Mouse (Mus musculus): ENCODE measurements around the gene Dok1. TPM values are rescaled to one million over a fixed set of nuclear protein-coding genes. Genes with fewer than 3 reads are reported as not detected.
A peak's percentile ranks its signal among the peaks of the same experiment; 100 is the strongest.

Dok1 gene
- polyA plus RNA-seq, 1 experiment from 2014 or later, result 22.2 TPM

DNA sequence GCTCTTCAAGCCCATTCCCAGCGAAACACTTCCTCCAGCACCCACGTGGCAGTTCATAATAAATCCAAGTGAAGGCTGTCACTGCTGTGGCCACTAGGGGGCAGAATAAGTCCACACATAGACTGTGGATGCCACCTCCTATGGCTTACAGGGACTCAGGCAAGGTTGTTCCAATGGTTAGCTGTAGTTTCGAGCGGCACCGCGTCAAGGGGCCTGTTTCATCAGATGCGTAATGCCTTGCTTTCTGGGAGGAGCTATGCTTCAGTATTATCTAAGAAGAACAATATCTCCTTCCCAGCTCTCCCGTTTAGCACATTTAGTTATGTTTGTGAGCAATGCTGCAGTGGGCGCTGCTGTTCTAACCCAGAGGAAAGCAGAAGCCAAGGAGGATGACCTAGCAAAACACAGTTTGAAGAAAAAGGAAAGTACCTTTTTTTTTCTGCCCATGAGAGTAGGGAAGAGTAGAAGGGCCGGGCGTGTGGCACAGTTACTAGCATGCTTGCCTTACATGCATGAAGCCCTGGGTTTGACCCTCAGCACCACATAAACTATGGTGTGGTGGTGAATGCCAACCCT, 36.4 kb downstream of the Dok1 start:
- H3K4me3 ChIP-seq, result peak overlapping the region; percentile 29
- H3K4me2 ChIP-seq, result peak overlapping the region; percentile 59
- peak; percentile 95 for ATAC-seq
- peak overlapping the region; percentile 94 for H3K27ac ChIP-seq
- H3K9me3 ChIP-seq (replicated peaks), result no peaks in the 10 kb centered on the region
- peaks cover 4% of the 10 kb centered on the region for H3K27me3 ChIP-seq (replicated peaks)
- WGBS (ENCODE audit: insufficient replicate concordance), result 2% methylated on average over 11 of the region's 11 CpGs
- no peaks in the 10 kb centered on the region for H3K36me3 ChIP-seq
- H3K4me1 ChIP-seq, result peaks cover 28% of the 10 kb centered on the region
- H3K9ac ChIP-seq, result peak overlapping the region; percentile 60

DNA sequence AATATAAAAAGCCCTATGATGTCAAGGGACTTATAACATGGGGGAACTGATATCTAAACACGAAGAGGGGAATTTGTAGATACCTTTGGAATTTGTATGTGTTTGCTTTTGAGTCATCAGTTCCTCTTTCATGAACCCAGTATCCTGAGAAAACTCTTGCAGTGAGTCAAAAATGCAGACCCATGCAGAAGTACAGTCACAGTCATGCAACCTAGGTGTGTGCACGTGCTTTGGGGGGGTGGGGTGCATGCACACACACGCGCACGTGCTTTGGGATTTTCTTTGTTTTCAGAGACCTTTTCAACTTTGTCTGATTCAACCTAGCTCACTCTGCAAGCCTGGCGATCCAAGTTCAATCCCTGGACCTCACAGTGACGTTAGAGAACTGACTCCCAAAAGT, 38.9 kb downstream of the Dok1 start:
- no peak for ATAC-seq
- Histone ChIP-seq H3K36me3 (no peaks in the 10 kb centered on the region), H3K4me2 (no peak overlapping the region), H3K9me3 (replicated peaks) (no peaks in the 10 kb centered on the region), H3K27me3 (replicated peaks) (peaks cover 4% of the 10 kb centered on the region), H3K9ac (no peak overlapping the region), H3K4me3 (no peak overlapping the region), H3K4me1 (peaks cover 28% of the 10 kb centered on the region), H3K27ac (no peak overlapping the region)
- 70% methylated on average over 7 of the region's 7 CpGs for WGBS (ENCODE audit: insufficient replicate concordance)

- H3K4me2 ChIP-seq, result no peak overlapping the region
- H3K27ac ChIP-seq, result no peak overlapping the region
- no peaks in the 10 kb centered on the region for H3K36me3 ChIP-seq
- ATAC-seq, result no peak
- H3K4me3 ChIP-seq, result no peak overlapping the region
- peaks cover 23% of the 10 kb centered on the region for H3K4me1 ChIP-seq
- H3K9ac ChIP-seq, result no peak overlapping the region
- WGBS (ENCODE audit: insufficient replicate concordance), result 31% methylated on average over 1 of the region's 1 CpGs
- no peaks in the 10 kb centered on the region for H3K9me3 ChIP-seq (replicated peaks)
- peaks cover 4% of the 10 kb centered on the region for H3K27me3 ChIP-seq (replicated peaks)
Observed at GRCm38 (mm10) chr6:82993696-82994095, 39.6 kb downstream of the Dok1 start.

DNA sequence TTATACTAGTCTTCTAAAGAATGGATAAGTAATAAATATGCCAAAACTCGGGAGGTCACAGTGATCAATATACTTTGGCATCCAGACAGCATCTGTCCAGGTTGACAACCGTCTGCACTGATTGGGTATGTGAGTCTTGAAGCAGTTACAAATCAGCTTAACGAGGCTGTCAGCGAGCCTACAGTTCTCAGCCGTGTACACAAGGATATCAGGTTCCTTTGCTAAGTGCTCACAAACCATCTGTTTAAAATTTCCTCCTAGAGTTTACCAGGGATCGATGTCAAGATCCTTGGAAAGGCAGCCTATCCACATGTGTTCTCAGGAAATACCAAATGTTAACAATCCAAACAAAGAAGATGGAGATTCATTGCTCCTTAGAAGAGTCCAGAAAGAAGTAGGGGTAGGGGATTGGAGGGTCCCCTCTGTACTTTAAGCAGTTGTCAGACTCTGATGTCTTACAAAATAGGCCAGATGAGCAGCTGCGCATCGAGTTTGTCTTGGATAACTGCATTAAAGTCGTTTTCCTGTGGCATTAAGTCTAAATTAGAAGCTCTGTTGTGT, 45.8 kb downstream of the Dok1 start:
- H3K27ac ChIP-seq, result no peak overlapping the region
- no peak overlapping the region for H3K4me3 ChIP-seq
- H3K27me3 ChIP-seq (replicated peaks), result no peaks in the 10 kb centered on the region; the same call in 1 of the 2 replicates
- WGBS (ENCODE audit: insufficient replicate concordance), result 50% methylated on average over 9 of the region's 9 CpGs
- H3K4me2 ChIP-seq, result no peak overlapping the region
- H3K4me1 ChIP-seq, result no peaks in the 10 kb centered on the region
- no peak for ATAC-seq
- no peak overlapping the region for H3K9ac ChIP-seq
- H3K9me3 ChIP-seq (replicated peaks), result no peaks in the 10 kb centered on the region
- no peaks in the 10 kb centered on the region for H3K36me3 ChIP-seq

Small RNA genes lying within 50 kb of the gene (microRNA-seq; reads per million reads assigned to microRNA genes)
- 2.1 reads per million for gene Mir7040

Other genes starting within 250 kb of the Dok1 start
- gene Sema4f, start 93.7 kb downstream of the Dok1 start, polyA plus RNA-seq (2016; fragmentation: Nextera tagmentation; extraction: Ambion mirVana), result 0.16 and 0.19 TPM in 2 replicates
- 8.8 and 10.1 TPM in 2 replicates for gene M1ap, start 86.6 kb downstream of the Dok1 start, polyA plus RNA-seq (2016; fragmentation: Nextera tagmentation; extraction: Ambion mirVana)
- 3.1 and 3.2 TPM in 2 replicates for gene Loxl3, start 702 bp upstream of the Dok1 start, polyA plus RNA-seq (2016; fragmentation: Nextera tagmentation; extraction: Ambion mirVana)
- gene Aup1, start 21.1 kb upstream of the Dok1 start, polyA plus RNA-seq (2016; fragmentation: Nextera tagmentation; extraction: Ambion mirVana), result 215 and 233 TPM in 2 replicates
- gene Htra2, start 21.8 kb upstream of the Dok1 start, polyA plus RNA-seq (2016; fragmentation: Nextera tagmentation; extraction: Ambion mirVana), result 147 and 154 TPM in 2 replicates
- gene Dqx1, start 24.4 kb upstream of the Dok1 start, polyA plus RNA-seq (2016; fragmentation: Nextera tagmentation; extraction: Ambion mirVana), result 5.0 and 5.4 TPM in 2 replicates
- 0.11 and 0.42 TPM in 2 replicates for gene Tlx2, start 36.8 kb upstream of the Dok1 start, polyA plus RNA-seq (2016; fragmentation: Nextera tagmentation; extraction: Ambion mirVana)
- 20.8 and 23.3 TPM in 2 replicates for gene Pcgf1, start 44.4 kb upstream of the Dok1 start, polyA plus RNA-seq (2016; fragmentation: Nextera tagmentation; extraction: Ambion mirVana)
- 0.25 and 0.44 TPM in 2 replicates for gene Lbx2, start 52.9 kb upstream of the Dok1 start, polyA plus RNA-seq (2016; fragmentation: Nextera tagmentation; extraction: Ambion mirVana)
- 1.5 and 1.9 TPM in 2 replicates for gene Ccdc142, start 68.1 kb upstream of the Dok1 start, polyA plus RNA-seq (2016; fragmentation: Nextera tagmentation; extraction: Ambion mirVana)
- 2.3 TPM in 2 replicates for gene Gm42688, start 68.1 kb upstream of the Dok1 start, polyA plus RNA-seq (2016; fragmentation: Nextera tagmentation; extraction: Ambion mirVana)
- 101 and 105 TPM in 2 replicates for gene Mrpl53, start 75.6 kb upstream of the Dok1 start, polyA plus RNA-seq (2016; fragmentation: Nextera tagmentation; extraction: Ambion mirVana)
- 83.5 and 86.9 TPM in 2 replicates for gene Mogs, start 82.0 kb upstream of the Dok1 start, polyA plus RNA-seq (2016; fragmentation: Nextera tagmentation; extraction: Ambion mirVana)
- 35.0 and 37.9 TPM in 2 replicates for gene Wbp1, start 88.1 kb upstream of the Dok1 start, polyA plus RNA-seq (2016; fragmentation: Nextera tagmentation; extraction: Ambion mirVana)
- gene Ino80b, start 92.0 kb upstream of the Dok1 start, polyA plus RNA-seq (2016; fragmentation: Nextera tagmentation; extraction: Ambion mirVana), result 12.1 and 13.0 TPM in 2 replicates
- 11.8 and 12.6 TPM in 2 replicates for gene Rtkn, start 102.0 kb upstream of the Dok1 start, polyA plus RNA-seq (2016; fragmentation: Nextera tagmentation; extraction: Ambion mirVana)
- 0.81 and 1.1 TPM in 2 replicates for gene Wdr54, start 122.9 kb upstream of the Dok1 start, polyA plus RNA-seq (2016; fragmentation: Nextera tagmentation; extraction: Ambion mirVana)
- gene 1700003E16Rik, start 122.9 kb upstream of the Dok1 start, polyA plus RNA-seq (2016; fragmentation: Nextera tagmentation; extraction: Ambion mirVana), result 0.19 and 0.35 TPM in 2 replicates
- gene Dctn1, start 132.4 kb upstream of the Dok1 start, polyA plus RNA-seq (2016; fragmentation: Nextera tagmentation; extraction: Ambion mirVana), result 46.9 and 48.2 TPM in 2 replicates
- gene Slc4a5, start 186.4 kb upstream of the Dok1 start, polyA plus RNA-seq (2016; fragmentation: Nextera tagmentation; extraction: Ambion mirVana), result 1.2 and 1.3 TPM in 2 replicates